Mouse (Mus musculus) lung, postnatal 0 days (tissue): Measurements from ENCODE around the gene Hcrtr1. TPM values are rescaled to one million over a fixed set of nuclear protein-coding genes. Genes with fewer than 3 reads are reported as not detected.

Experiments used
- ATAC-seq: fragments of 200-750 bp; cut with Nextera tagmentation; 2 replicates; pipeline ENCODE4 v1.8.0; 2017; ENCODE audit warnings: moderate library complexity
- DNase-seq: peaks from one replicate; pipeline ENCODE4 v3.0.0-alpha.2; 2016; ENCODE audit warnings: low spot score
- H3K27ac ChIP-seq: fragments of 300-500 bp; sonication (generic); 2 replicates; pipeline ENCODE4 v1.5.1; 2014; ENCODE audit warnings: antibody characterized with exemption, mild to moderate bottlenecking, low read length, mixed read lengths
- H3K27me3 ChIP-seq: fragments of 300-500 bp; sonication (generic); replicated peaks from 2 replicates; pipeline ENCODE4 v1.6.1; 2014; ENCODE audit warnings: low read length, mixed read lengths; ENCODE audit not compliant: insufficient read depth
- H3K36me3 ChIP-seq: fragments of 300-500 bp; sonication (generic); 2 replicates; pipeline ENCODE4 v1.6.1; 2014; ENCODE audit warnings: low read length, mixed read lengths; ENCODE audit not compliant: insufficient read depth
- H3K4me1 ChIP-seq: fragments of 300-500 bp; sonication (generic); 2 replicates; pipeline ENCODE4 v1.6.1; 2014; ENCODE audit warnings: antibody characterized with exemption, low read depth, low read length, mixed read lengths; ENCODE audit not compliant: insufficient read depth
- H3K4me2 ChIP-seq: fragments of 300-500 bp; sonication (generic); replicated peaks from 2 replicates; pipeline ENCODE4 v1.6.1; 2014; ENCODE audit warnings: low read depth, mild to moderate bottlenecking, low read length, moderate library complexity, mixed read lengths
- H3K4me3 ChIP-seq: fragments of 300-500 bp; sonication (generic); 2 replicates; pipeline ENCODE4 v1.5.1; 2014; ENCODE audit warnings: low read depth, low read length
- H3K9ac ChIP-seq: fragments of 300-500 bp; sonication (generic); replicated peaks from 2 replicates; pipeline ENCODE4 v1.6.1; 2014; ENCODE audit warnings: low read depth, mild to moderate bottlenecking
- H3K9me3 ChIP-seq: fragments of 300-500 bp; sonication (generic); 2 replicates; pipeline ENCODE4 v1.6.1; 2016; ENCODE audit warnings: low read length, mixed read lengths
- CTCF ChIP-seq: IDR thresholded peaks from 2 replicates; pipeline ENCODE4 v1.5.1; 2016; ENCODE audit warnings: antibody characterized with exemption, mild to moderate bottlenecking
- EP300 ChIP-seq: IDR thresholded peaks from 2 replicates; pipeline ENCODE4 v1.6.1; 2016; ENCODE audit warnings: antibody characterized with exemption, mild to moderate bottlenecking, control low read depth
- WGBS: fragments of 180-500 bp; shearing (Covaris S2); extraction: QIAGEN DNeasy Blood & Tissue Kit; methylation state at CpG from one replicate; pipeline ENCODE4 v1.1.7; 2014; 5-methylcytosine and 5-hydroxymethylcytosine counted together
- polyA plus RNA-seq: library from polyadenylated mRNA; unstranded; fragments of >200 nt; fragmentation: Nextera tagmentation; extraction: Ambion mirVana; gene quantifications from 2 replicates; pipeline ENCODE4 v1.2.1, GENCODE M21; 2015

The Hcrtr1 gene
- polyA plus RNA-seq, 1 experiment from 2014 or later = 0.18 TPM

GRCm38 (mm10) chr4:130148405-130148804 lies 9.2 kb upstream of the Hcrtr1 start:
- Histone ChIP-seq H3K27me3 (no peaks in the 10 kb centered on the region; the same call in 1 of the 2 replicates), H3K4me2 (no peak overlapping the region), H3K36me3 (no peaks in the 10 kb centered on the region), H3K4me1 (no peaks in the 10 kb centered on the region), H3K4me3 (no peak overlapping the region), H3K27ac (no peak overlapping the region), H3K9me3 (no peaks in the 10 kb centered on the region), H3K9ac (no peak overlapping the region)
- DNase-seq = peak; percentile 49
- TF ChIP-seq EP300 = no peak
- no peak for TF ChIP-seq CTCF
- no peak for ATAC-seq
- WGBS = 56% methylated on average over 10 of the region's 10 CpGs

- no peak for ATAC-seq
- Histone ChIP-seq H3K36me3 (no peaks in the 10 kb centered on the region), H3K4me1 (0 out of 2 replicates have a peak, but pooled peaks cover 3% of the 10 kb centered on the region), H3K4me3 (no peak overlapping the region), H3K4me2 (no peak overlapping the region), H3K9ac (no peak overlapping the region), H3K9me3 (no peaks in the 10 kb centered on the region), H3K27ac (no peak overlapping the region), H3K27me3 (peaks cover 14% of the 10 kb centered on the region)
- DNase-seq = no peak
- TF ChIP-seq EP300 (no peak), CTCF (no peak)
- 35% methylated on average over 3 of the region's 3 CpGs for WGBS
Measured at GRCm38 (mm10) chr4:130141786-130142185, 2.6 kb upstream of the Hcrtr1 start.

- no peaks in the 10 kb centered on the region for H3K36me3 ChIP-seq
- H3K4me1 ChIP-seq = 0 out of 2 replicates have a peak, but pooled peaks cover 3% of the 10 kb centered on the region
- H3K27ac ChIP-seq = no peak overlapping the region
- no peak for TF ChIP-seq EP300
- TF ChIP-seq CTCF = no peak
- DNase-seq = no peak
- 49% methylated on average over 9 of the region's 9 CpGs for WGBS
- H3K9ac ChIP-seq = no peak overlapping the region
- H3K4me3 ChIP-seq = no peak overlapping the region
- H3K9me3 ChIP-seq = no peaks in the 10 kb centered on the region
- H3K27me3 ChIP-seq = peaks cover 14% of the 10 kb centered on the region
- ATAC-seq = no peak
- H3K4me2 ChIP-seq = no peak overlapping the region
Measured at GRCm38 (mm10) chr4:130140992-130141402, 1.8 kb upstream of the Hcrtr1 start.

GRCm38 (mm10) chr4:130138441-130139213 lies 532 bp downstream of the Hcrtr1 start:
- Histone ChIP-seq H3K27me3 (peaks cover 14% of the 10 kb centered on the region), H3K4me1 (0 out of 2 replicates have a peak, but pooled peaks cover 3% of the 10 kb centered on the region), H3K4me3 (peak overlapping the region; percentile 8; the same call in 1 of the 2 replicates), H3K27ac (no peak overlapping the region), H3K36me3 (no peaks in the 10 kb centered on the region), H3K9ac (peak overlapping the region; percentile 3; the same call in 1 of the 2 replicates), H3K4me2 (peak overlapping the region; percentile 39), H3K9me3 (no peaks in the 10 kb centered on the region)
- DNase-seq (peak; percentile 83), ATAC-seq (peak; percentile 81)
- TF ChIP-seq EP300 = no peak
- TF ChIP-seq CTCF = peak; percentile 95
- WGBS = under 1% methylated on average over 55 of the region's 57 CpGs

- WGBS = 51% methylated on average over 6 of the region's 6 CpGs
- Histone ChIP-seq H3K9me3 (no peaks in the 10 kb centered on the region), H3K27me3 (no peaks in the 10 kb centered on the region), H3K9ac (no peak overlapping the region), H3K4me1 (no peaks in the 10 kb centered on the region; the same call in 1 of the 2 replicates), H3K27ac (no peak overlapping the region), H3K4me3 (no peak overlapping the region), H3K36me3 (no peaks in the 10 kb centered on the region), H3K4me2 (no peak overlapping the region)
- ATAC-seq = no peak
- no peak for TF ChIP-seq CTCF
- no peak for TF ChIP-seq EP300
- DNase-seq = no peak
Measured at GRCm38 (mm10) chr4:130133399-130133798, 5.8 kb downstream of the Hcrtr1 start.

DNA sequence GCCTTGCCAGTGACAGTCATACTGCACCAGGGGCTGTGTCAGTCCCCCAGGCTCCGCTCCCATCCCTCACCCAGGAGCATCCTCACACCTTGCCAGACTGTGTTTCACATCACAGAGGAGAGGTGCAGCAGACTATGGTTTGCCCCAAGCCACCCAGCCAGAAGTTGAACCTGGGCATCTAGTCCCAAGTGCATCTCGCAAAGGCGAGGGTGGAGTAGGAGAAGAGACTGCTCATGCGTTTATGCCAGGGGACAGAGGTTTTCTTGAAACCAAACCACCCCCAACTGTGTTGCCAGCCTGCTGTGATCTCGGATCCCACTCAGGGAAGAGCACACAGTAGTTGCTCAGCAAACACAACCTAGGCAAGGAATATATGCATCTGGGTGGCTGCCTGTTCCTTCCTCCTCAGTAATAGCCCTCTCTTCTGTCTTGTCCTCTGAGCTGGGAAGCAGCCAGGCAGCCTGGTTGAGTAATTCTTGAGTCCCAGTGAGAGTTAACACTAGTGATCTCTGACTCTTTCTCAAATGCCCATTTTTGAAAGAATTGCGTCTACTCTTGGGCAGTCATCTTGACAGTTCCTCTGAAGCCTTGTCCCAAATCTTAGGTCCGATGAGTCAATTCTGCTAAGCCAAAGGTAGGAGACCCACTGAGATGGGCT lies 7.6 kb downstream of the Hcrtr1 start:
- Histone ChIP-seq H3K9me3 (no peaks in the 10 kb centered on the region), H3K4me1 (no peaks in the 10 kb centered on the region; the same call in 1 of the 2 replicates), H3K36me3 (no peaks in the 10 kb centered on the region; the same call in 1 of the 2 replicates), H3K27me3 (no peaks in the 10 kb centered on the region), H3K4me3 (no peak overlapping the region), H3K9ac (no peak overlapping the region), H3K4me2 (no peak overlapping the region), H3K27ac (no peak overlapping the region)
- WGBS = 83% methylated on average over 7 of the region's 7 CpGs
- no peak for ATAC-seq
- no peak for TF ChIP-seq CTCF
- no peak for TF ChIP-seq EP300
- no peak for DNase-seq
